Mouse (Mus musculus): ENCODE measurements around the gene Tspan32. TPM values are rescaled to one million over a fixed set of nuclear protein-coding genes. Genes with fewer than 3 reads are reported as not detected.

The Tspan32 gene
- total and polyA plus RNA-seq, 2 experiments from 2014 or later = 0.16 to 0.40 TPM

- no peak for TF ChIP-seq CTCF (IDR thresholded peaks at IDR 0.05; ENCODE audit: low read depth)
- Histone ChIP-seq H3K27ac (no peak overlapping the region), H3K4me3 (ENCODE audit: low read length) (no peak overlapping the region), H3K4me1 (ENCODE audit: insufficient read depth, low read length) (no peaks in the 10 kb centered on the region), H3K9me3 (ENCODE audit: low read length) (no peaks in the 10 kb centered on the region), H3K36me3 (ENCODE audit: insufficient read depth, low read length) (no peaks in the 10 kb centered on the region), H3K9ac (replicated peaks; ENCODE audit: low read length) (no peak overlapping the region), H3K4me2 (ENCODE audit: low read depth, low read length) (no peak overlapping the region), H3K27me3 (ENCODE audit: insufficient read depth, low read length) (no peaks in the 10 kb centered on the region)
- DNase-seq (ENCODE audit: low spot score) = no peak
- ATAC-seq = no peak
- WGBS = 63% methylated on average over 3 of the region's 3 CpGs
Observed at GRCm38 (mm10) chr7:142997403-142998150, 7.3 kb upstream of the Tspan32 start.

- H3K9me3 ChIP-seq (ENCODE audit: low read length) = no peaks in the 10 kb centered on the region
- no peaks in the 10 kb centered on the region for H3K27me3 ChIP-seq (ENCODE audit: insufficient read depth, low read length)
- no peak overlapping the region for H3K27ac ChIP-seq
- WGBS = 31% methylated on average over 3 of the region's 3 CpGs
- ATAC-seq = no peak
- no peak overlapping the region for H3K4me2 ChIP-seq (ENCODE audit: low read depth, low read length)
- no peaks in the 10 kb centered on the region for H3K36me3 ChIP-seq (ENCODE audit: insufficient read depth, low read length)
- no peaks in the 10 kb centered on the region for H3K4me1 ChIP-seq (ENCODE audit: insufficient read depth, low read length)
- H3K4me3 ChIP-seq (ENCODE audit: low read length) = no peak overlapping the region
- no peak overlapping the region for H3K9ac ChIP-seq (replicated peaks; ENCODE audit: low read length)
- no peak for DNase-seq (ENCODE audit: low spot score)
- TF ChIP-seq CTCF (IDR thresholded peaks at IDR 0.05; ENCODE audit: low read depth) = peak; percentile 44
Observed at GRCm38 (mm10) chr7:143002679-143003078, 2.2 kb upstream of the Tspan32 start.

- Histone ChIP-seq H3K4me2 (ENCODE audit: low read depth, low read length) (no peak overlapping the region), H3K27ac (no peak overlapping the region), H3K4me3 (ENCODE audit: low read length) (no peak overlapping the region), H3K9ac (replicated peaks; ENCODE audit: low read length) (no peak overlapping the region), H3K27me3 (ENCODE audit: insufficient read depth, low read length) (no peaks in the 10 kb centered on the region), H3K9me3 (ENCODE audit: low read length) (no peaks in the 10 kb centered on the region), H3K36me3 (ENCODE audit: insufficient read depth, low read length) (no peaks in the 10 kb centered on the region), H3K4me1 (ENCODE audit: insufficient read depth, low read length) (peaks cover 10% of the 10 kb centered on the region; the same call in 1 of the 2 replicates)
- 83% methylated on average over 6 of the region's 6 CpGs for WGBS
- no peak for TF ChIP-seq CTCF (IDR thresholded peaks at IDR 0.05; ENCODE audit: low read depth)
- ATAC-seq (no peak), DNase-seq (ENCODE audit: low spot score) (no peak)
Observed at GRCm38 (mm10) chr7:143005344-143006096, 674 bp downstream of the Tspan32 start.

DNA sequence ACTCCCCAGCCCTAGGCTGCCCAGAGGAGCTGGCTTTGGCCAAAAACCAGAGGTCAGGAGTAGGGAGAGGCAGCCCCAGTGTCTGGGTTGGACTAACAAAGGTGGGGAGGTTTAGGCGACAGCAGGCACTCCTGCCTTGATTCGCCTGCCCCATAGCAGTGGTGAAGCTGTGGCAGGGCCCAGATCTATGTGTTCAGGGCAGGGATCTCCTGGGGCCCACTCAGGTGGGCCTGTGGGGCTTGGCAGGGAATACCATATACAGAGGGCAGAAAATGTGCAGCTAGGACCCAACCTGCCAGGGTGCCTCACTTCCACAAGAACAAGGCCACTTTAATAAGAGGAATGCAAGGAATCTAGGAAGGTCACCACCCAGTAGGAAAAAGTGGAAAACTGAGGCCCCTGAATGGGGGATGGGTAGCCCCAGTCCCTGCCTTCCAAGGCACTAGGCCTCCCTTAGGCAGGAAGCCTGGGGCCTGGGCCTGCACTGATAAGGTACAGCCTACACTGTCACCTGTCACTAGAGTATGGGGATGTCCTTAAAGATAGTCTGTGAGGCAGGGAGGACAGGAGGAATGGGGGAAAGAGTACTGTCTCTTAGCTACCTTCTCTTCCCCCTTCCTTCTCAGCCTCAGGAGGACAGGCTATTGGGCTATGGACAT, 1.4 kb downstream of the Tspan32 start:
- Histone ChIP-seq H3K4me3 (ENCODE audit: low read length) (no peak overlapping the region), H3K9ac (replicated peaks; ENCODE audit: low read length) (no peak overlapping the region), H3K4me2 (ENCODE audit: low read depth, low read length) (no peak overlapping the region), H3K4me1 (ENCODE audit: insufficient read depth, low read length) (peaks cover 10% of the 10 kb centered on the region; the same call in 1 of the 2 replicates), H3K27ac (no peak overlapping the region), H3K27me3 (ENCODE audit: insufficient read depth, low read length) (no peaks in the 10 kb centered on the region), H3K9me3 (ENCODE audit: low read length) (no peaks in the 10 kb centered on the region), H3K36me3 (ENCODE audit: insufficient read depth, low read length) (no peaks in the 10 kb centered on the region)
- 91% methylated on average over 2 of the region's 2 CpGs for WGBS
- DNase-seq (ENCODE audit: low spot score) = no peak
- ATAC-seq = no peak
- no peak for TF ChIP-seq CTCF (IDR thresholded peaks at IDR 0.05; ENCODE audit: low read depth)

DNA sequence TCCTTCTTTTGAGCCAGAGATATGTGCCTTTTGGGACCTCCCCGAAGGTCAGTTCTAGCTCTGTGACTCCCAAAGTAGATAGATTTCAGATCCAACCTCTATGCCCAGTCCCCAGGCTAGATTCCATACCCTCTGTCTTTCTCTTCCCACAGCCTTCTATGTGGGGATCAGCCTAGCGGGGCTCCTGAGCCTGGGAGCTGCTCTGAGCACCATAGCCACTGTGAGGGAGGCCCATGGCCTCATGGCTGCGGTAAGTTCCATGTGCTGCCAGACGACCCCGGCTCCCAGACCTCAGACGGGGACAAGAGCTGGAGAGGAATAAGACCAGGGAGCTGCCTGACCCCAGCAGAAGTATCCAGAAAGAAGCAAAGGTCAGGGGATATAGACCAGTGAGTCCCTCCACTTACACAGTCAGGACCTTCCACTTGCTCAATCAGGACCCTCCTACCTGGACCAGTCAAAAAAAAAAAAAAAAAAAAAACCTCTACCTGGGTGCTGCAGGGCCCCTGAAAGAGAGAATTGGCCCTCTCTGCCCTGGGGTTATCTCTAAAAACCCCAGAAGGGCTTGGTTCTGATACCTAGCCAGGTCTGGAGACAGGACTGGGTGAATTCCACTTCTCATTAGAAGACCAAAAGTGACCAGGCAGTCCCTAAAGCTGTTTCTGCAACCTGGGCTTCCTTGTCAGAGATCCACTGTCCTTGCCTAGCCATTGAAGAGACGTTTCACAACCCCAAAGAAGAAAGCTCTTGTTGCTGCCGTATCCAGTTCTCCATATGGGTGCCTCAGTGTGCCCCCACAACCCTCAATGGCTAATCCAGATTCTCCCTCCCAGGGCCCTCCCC, 2.1 kb downstream of the Tspan32 start:
- H3K4me3 ChIP-seq (ENCODE audit: low read length) = no peak overlapping the region
- WGBS = 92% methylated on average over 8 of the region's 8 CpGs
- no peak overlapping the region for H3K9ac ChIP-seq (replicated peaks; ENCODE audit: low read length)
- no peaks in the 10 kb centered on the region for H3K9me3 ChIP-seq (ENCODE audit: low read length)
- H3K4me1 ChIP-seq (ENCODE audit: insufficient read depth, low read length) = peaks cover 10% of the 10 kb centered on the region; the same call in 1 of the 2 replicates
- H3K36me3 ChIP-seq (ENCODE audit: insufficient read depth, low read length) = no peaks in the 10 kb centered on the region
- TF ChIP-seq CTCF (IDR thresholded peaks at IDR 0.05; ENCODE audit: low read depth) = no peak
- no peak overlapping the region for H3K4me2 ChIP-seq (ENCODE audit: low read depth, low read length)
- ATAC-seq (no peak), DNase-seq (ENCODE audit: low spot score) (no peak)
- H3K27ac ChIP-seq = no peak overlapping the region; the same call in 1 of the 2 replicates
- no peaks in the 10 kb centered on the region for H3K27me3 ChIP-seq (ENCODE audit: insufficient read depth, low read length)
